Mouse (Mus musculus) ES-Bruce4 (cell line): ENCODE measurements at regions not wholly inside any gene's neighbourhood (a gene's known extent, or its start where the extent isn't known, plus 50 kb on each side); places are given as distances from the start of the nearest gene placed in this dataset.
A peak's percentile ranks its signal among the peaks of the same experiment; 100 is the strongest.

Experiments used
- CTCF ChIP-seq: IDR thresholded peaks from one replicate; pipeline ENCODE4 v1.8.1; 2011; ENCODE audit warnings: low read depth, low read length
- POLR2A ChIP-seq: IDR thresholded peaks from one replicate; pipeline ENCODE4 v1.8.1; 2011; ENCODE audit warnings: low read length; ENCODE audit not compliant: insufficient read depth

DNA sequence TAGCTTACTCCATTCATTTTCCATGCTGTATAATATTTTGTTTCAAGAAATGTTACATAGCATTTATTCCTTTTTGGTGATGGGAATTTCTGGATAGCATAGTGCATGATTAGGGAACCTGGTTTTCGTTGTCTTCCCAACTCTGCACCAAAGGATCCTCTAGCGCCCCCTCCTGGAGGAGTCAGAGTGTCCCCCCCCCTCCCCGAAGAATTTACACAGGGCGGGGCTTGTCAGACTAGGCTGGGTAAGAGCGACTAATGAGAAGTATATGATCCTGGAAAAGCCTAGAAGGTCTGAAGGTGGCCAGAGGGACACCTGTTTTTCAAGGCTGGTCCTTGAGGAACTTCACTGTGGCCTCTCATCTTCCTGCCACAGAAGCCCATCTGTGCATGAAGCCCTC lies 79.9 kb upstream of the Shb start:
- peak; percentile 62 for TF ChIP-seq CTCF
- no peak for TF ChIP-seq POLR2A
